ENCODE assay signal across 8 mouse cellular contexts in the genomic region with DNA sequence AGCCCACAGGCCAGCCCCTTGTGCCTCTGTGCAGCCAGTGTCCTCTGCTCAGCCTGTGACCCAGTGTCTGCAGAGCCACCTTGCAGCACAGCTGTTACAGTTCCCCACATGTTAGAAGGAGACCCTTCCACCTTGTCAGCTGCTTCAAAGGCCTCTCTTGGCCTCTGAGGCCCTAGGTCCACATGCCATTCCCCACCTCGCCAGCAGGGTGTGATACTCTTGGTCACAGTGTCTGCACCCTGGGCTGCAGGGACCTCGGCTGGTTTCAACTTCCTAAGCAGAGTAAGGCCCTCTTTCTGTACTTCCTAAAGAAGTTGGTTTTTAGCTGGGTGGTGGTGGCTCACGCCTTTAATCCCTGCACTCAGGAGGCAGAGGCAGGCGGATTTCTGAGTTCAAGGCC. TPM values are rescaled to one million over a fixed set of nuclear protein-coding genes. Genes with fewer than 3 reads are reported as not detected.
A peak's percentile ranks its signal among the peaks of the same experiment; 100 is the strongest.
DNase-seq lines count a peak whose midpoint lies in the region; ATAC-seq and TF ChIP-seq lines count a peak whose summit lies in the region.

No protein-coding gene starts in this region.

- WGBS in heart, embryonic 11.5 days (ENCODE audit: insufficient replicate concordance): 58% methylated on average over 4 of the region's 4 CpGs

- H3K79me2 ChIP-seq in CH12.LX (replicated peaks; ENCODE audit: control insufficient read depth, extremely low read depth, insufficient read depth, poor library complexity, severe bottlenecking): no peaks in the 10 kb centered on the region

- dilution Hi-C loops in CH12.LX (cut with MboI; ENCODE audit: extremely low pct_ligation_motif_present, extremely low pct_unique_long_range_greater_than_20kb, low sequenced_read_pairs): no loop called here

- peak; percentile 32 to 54 for DNase-seq in heart, postnatal 10 days
- DNase-seq in CH12.LX (ENCODE audit: extremely low read depth): peak; percentile 71
- peak; percentile 40 for DNase-seq in c-Kit-positive CD71-positive TER-119-negative erythroid progenitor cells, embryonic 14.5 days (ENCODE audit: low read depth)
- DNase-seq in lung, adult 18-20 months: peak; percentile 30 to 33
- peak; percentile 71 to 72 for DNase-seq in spleen, postnatal 36 days (ENCODE audit: low spot score in 2 of 2)
- DNase-seq in layer of hippocampus, postnatal 14 days (ENCODE audit: low spot score in 2 of 2): no peak
- no peak for DNase-seq in right cerebral cortex, postnatal 10 days (ENCODE audit: low spot score in 2 of 2)

- H3K36me3 ChIP-seq in heart, embryonic 11.5 days (ENCODE audit: control insufficient read depth, insufficient read depth, low read length): no peaks in the 10 kb centered on the region
- peaks cover 0 to 23% of the 10 kb centered on the region in 2 experiments for H3K36me3 ChIP-seq in CH12.LX (replicated peaks in 1 of 2; ENCODE audit: control insufficient read depth in 1 of 2, insufficient read depth in 1 of 2, low read length in 1 of 2)

- H3K9me3 ChIP-seq in heart, embryonic 11.5 days (replicated peaks; ENCODE audit: control insufficient read depth, low read length): no peaks in the 10 kb centered on the region
- no peaks in the 10 kb centered on the region for H3K9me3 ChIP-seq in CH12.LX (replicated peaks; ENCODE audit: low read length)

- TF ChIP-seq CTCF in CH12.LX (conservative IDR thresholded peaks at IDR 0.05 in 1 of 2, IDR thresholded peaks at IDR 0.05 in 1 of 2; ENCODE audit: low read depth in 2 of 2, low read length in 2 of 2): peak; percentile 63 to 74

- TF ChIP-seq RAD21 in CH12.LX (IDR thresholded peaks at IDR 0.05; ENCODE audit: low read depth, low read length): peak; percentile 19

- no peak for ATAC-seq in heart, embryonic 11.5 days (replicated peaks; ENCODE audit: insufficient number of reproducible peaks, low FRiP score, low TSS enrichment)

- no peak for TF ChIP-seq POLR2A in CH12.LX (IDR thresholded peaks at IDR 0.05; ENCODE audit: low read depth, low read length)

- intact Hi-C loops in heart, postnatal 10 days (cut with DNase I): no loop called here

- peaks cover 39% of the 10 kb centered on the region for H3K4me1 ChIP-seq in heart, embryonic 11.5 days (ENCODE audit: control insufficient read depth, insufficient read depth, low read length)
- peaks cover 24 to 59% of the 10 kb centered on the region in 2 experiments for H3K4me1 ChIP-seq in CH12.LX (ENCODE audit: control insufficient read depth in 1 of 2, insufficient read depth in 2 of 2)

- H3K27ac ChIP-seq in heart, embryonic 11.5 days (ENCODE audit: low read depth, low read length): no peak overlapping the region
- no peak overlapping the region for H3K27ac ChIP-seq in CH12.LX (ENCODE audit: insufficient read depth, low read depth)

- H3K4me3 ChIP-seq in heart, embryonic 11.5 days (ENCODE audit: low read depth, low read length): no peak overlapping the region
- H3K4me3 ChIP-seq in CH12.LX (replicated peaks in 1 of 3; ENCODE audit: low read depth in 2 of 3, low read length in 2 of 3, poor library complexity in 1 of 3): no peak overlapping the region

- in situ Hi-C loops in CH12.LX (cut with MboI; ENCODE audit: low pct_ligation_motif_present, low pct_unique_long_range_greater_than_20kb, low sequenced_read_pairs): no loop called here

- H3K27me3 ChIP-seq in heart, embryonic 11.5 days (ENCODE audit: control insufficient read depth, insufficient read depth, low read length): no peaks in the 10 kb centered on the region
- H3K27me3 ChIP-seq in CH12.LX (replicated peaks): no peaks in the 10 kb centered on the region

- no peak for TF ChIP-seq EP300 in CH12.LX (IDR thresholded peaks at IDR 0.05; ENCODE audit: low read length)

- no peak overlapping the region for H3K4me2 ChIP-seq in heart, embryonic 11.5 days
- H3K4me2 ChIP-seq in CH12.LX (ENCODE audit: insufficient read depth, low read depth, poor library complexity, severe bottlenecking): no peak overlapping the region

- H3K9ac ChIP-seq in heart, embryonic 11.5 days (ENCODE audit: low read depth, low read length): no peak overlapping the region
- no peak overlapping the region for H3K9ac ChIP-seq in CH12.LX (ENCODE audit: insufficient read depth, low read depth)

TF ChIP-seq in CH12.LX, 34 proteins besides CTCF, POLR2A, EP300 and RAD21:
- TF ChIP-seq SMC3 (IDR thresholded peaks at IDR 0.05; ENCODE audit: low read depth, low read length) (peak; percentile 66), USF1 (IDR thresholded peaks at IDR 0.05; ENCODE audit: low read depth, low read length) (no peak), E2F4 (IDR thresholded peaks at IDR 0.05; ENCODE audit: insufficient replicate concordance, low read depth, low read length) (no peak), MAZ (IDR thresholded peaks at IDR 0.05; ENCODE audit: low read depth, low read length) (no peak), MAX (IDR thresholded peaks at IDR 0.05; ENCODE audit: low read length) (peak; percentile 45; the same call in 1 of the 2 replicates), TBP (conservative IDR thresholded peaks at IDR 0.05; ENCODE audit: low read depth, low read length) (0 out of 2 replicates have a peak, but pooled peaks have one; percentile 21), TCF12 (IDR thresholded peaks at IDR 0.05; ENCODE audit: low read depth, low read length) (no peak), ZMIZ1 (IDR thresholded peaks at IDR 0.05; ENCODE audit: low read depth, low read length) (no peak), JUND (conservative IDR thresholded peaks at IDR 0.05; ENCODE audit: low read depth, low read length) (no peak), USF2 (conservative IDR thresholded peaks at IDR 0.05; ENCODE audit: low read depth, low read length) (no peak)

RNA-seq across cellular contexts. Expression of a gene that starts 13.0 kb away (rescaled TPM):
- total RNA-seq in heart, postnatal 10 days (2021): 10 to 100 TPM; 42.4 to 44.9 TPM
- 19.6 and 22.8 TPM in 2 replicates for polyA plus RNA-seq in heart, embryonic 11.5 days (2014; fragmentation: Nextera tagmentation; extraction: Ambion mirVana)
- total RNA-seq in CH12.LX (2012; rRNA removed) (12.5 and 19.5 TPM in 2 replicates), CH12.LX (2014; rRNA removed) (9.8 and 12.3 TPM in 2 replicates)
- polyA plus RNA-seq in CH12.LX (2012; ENCODE audit: insufficient read length, low read depth): 10.5 and 14.2 TPM in 2 replicates
- total RNA-seq in layer of hippocampus, postnatal 14 days (2021): 10 to 100 TPM; 79.7 to 84.5 TPM

RNA-seq across cellular contexts. Expression of a gene that starts 35.8 kb away (rescaled TPM):
- 10 to 100 TPM; 21.6 to 23.3 TPM for total RNA-seq in heart, postnatal 10 days (2021)
- polyA plus RNA-seq in heart, embryonic 11.5 days (2014; fragmentation: Nextera tagmentation; extraction: Ambion mirVana): 53.0 and 62.4 TPM in 2 replicates
- 220 and 249 TPM in 2 replicates for total RNA-seq in CH12.LX (2012; rRNA removed)
- total RNA-seq in CH12.LX (2014; rRNA removed): 144 and 161 TPM in 2 replicates
- 184 and 249 TPM in 2 replicates for polyA plus RNA-seq in CH12.LX (2012; ENCODE audit: insufficient read length, low read depth)
- total RNA-seq in layer of hippocampus, postnatal 14 days (2021): 1 to 10 TPM; 2.4 to 5.0 TPM

RNA-seq across cellular contexts. Expression of a gene that starts 38.8 kb away (rescaled TPM):
- total RNA-seq in heart, postnatal 10 days (2021): not detected
- not detected in 2 replicates for polyA plus RNA-seq in heart, embryonic 11.5 days (2014; fragmentation: Nextera tagmentation; extraction: Ambion mirVana)
- total RNA-seq in CH12.LX (2012; rRNA removed) (not detected in 2 replicates), CH12.LX (2014; rRNA removed) (not detected in 2 replicates)
- polyA plus RNA-seq in CH12.LX (2012; ENCODE audit: insufficient read length, low read depth): 0.23 TPM in 1 of 2 replicates, not detected in the other
- total RNA-seq in layer of hippocampus, postnatal 14 days (2021): not detected

RNA-seq across cellular contexts. Expression of a gene that starts 46.2 kb away (rescaled TPM):
- 10 to 100 TPM; 67.0 to 81.9 TPM for total RNA-seq in heart, postnatal 10 days (2021)
- polyA plus RNA-seq in heart, embryonic 11.5 days (2014; fragmentation: Nextera tagmentation; extraction: Ambion mirVana): 58.8 and 77.3 TPM in 2 replicates
- total RNA-seq in CH12.LX (2012; rRNA removed) (18.8 and 23.3 TPM in 2 replicates), CH12.LX (2014; rRNA removed) (17.0 and 17.3 TPM in 2 replicates)
- 17.9 and 18.5 TPM in 2 replicates for polyA plus RNA-seq in CH12.LX (2012; ENCODE audit: insufficient read length, low read depth)
- total RNA-seq in layer of hippocampus, postnatal 14 days (2021): 1 to 10 TPM; 5.1 to 9.1 TPM

Comparison
In these comparisons a context has a peak if more than half of its experiments do, and no peak if none do; other contexts are left out.
1. DNase-seq: peak in heart, postnatal 10 days (2 of 2), CH12.LX (single experiment), c-Kit-positive CD71-positive TER-119-negative erythroid progenitor cells, embryonic 14.5 days (single experiment), lung, adult 18-20 months (2 of 2) and spleen, postnatal 36 days (2 of 2); none in layer of hippocampus, postnatal 14 days (0 of 2) and right cerebral cortex, postnatal 10 days (0 of 2).
2. RNA of a gene that starts 35.8 kb away (total RNA-seq): 144 to 249 TPM in CH12.LX; 21.6 to 23.3 TPM in heart, postnatal 10 days and 2.4 to 5.0 TPM in layer of hippocampus, postnatal 14 days; every median in the first group is over 4 times any median in the second.